Mouse (Mus musculus): ENCODE data around the gene Tcf7l2.

The Tcf7l2 gene

DNA sequence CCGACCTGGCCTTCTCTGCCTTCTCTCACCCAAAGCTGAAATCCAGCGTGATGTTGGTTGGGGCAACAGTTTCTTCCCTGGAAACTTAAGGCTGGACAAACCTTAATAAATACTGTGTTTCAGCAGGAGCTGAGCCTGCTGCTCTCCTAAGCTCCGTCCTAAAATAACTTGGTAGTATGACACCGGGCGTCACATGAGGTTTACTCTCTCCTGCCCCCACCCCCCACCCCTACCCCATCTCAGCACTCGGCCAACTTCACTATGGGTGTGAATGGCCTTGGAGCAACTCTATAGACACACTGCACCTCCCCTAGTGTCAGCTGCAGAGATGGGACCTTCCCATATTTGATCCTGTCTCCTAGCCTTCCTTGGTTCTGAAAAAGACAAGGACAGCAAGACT, 15.8 kb downstream of the Tcf7l2 start:
- DNase-seq (ENCODE audit: low spot score) = no peak

GRCm38 (mm10) chr19:55758158-55758557, 16.5 kb downstream of the Tcf7l2 start:
- DNase-seq (ENCODE audit: low spot score) = no peak

DNA sequence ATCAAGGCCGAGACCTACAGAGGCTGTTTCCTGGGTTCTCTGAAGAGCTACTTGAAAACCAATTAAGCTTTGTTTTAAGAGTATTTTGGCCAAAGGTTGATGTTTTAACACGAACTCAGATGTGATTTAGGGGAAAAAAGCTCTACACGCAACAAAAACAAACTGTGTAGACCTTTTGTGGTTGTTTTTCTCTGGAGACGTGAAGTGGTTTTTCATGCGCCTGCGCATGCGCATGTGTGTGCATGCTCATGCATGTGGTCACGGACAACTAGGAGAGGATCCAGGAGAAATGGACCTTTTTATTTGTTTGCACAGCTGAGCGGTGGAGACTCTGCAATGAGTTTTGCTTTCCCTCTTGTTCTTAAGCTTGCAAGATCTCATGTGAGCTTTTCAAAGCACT, 17.4 kb downstream of the Tcf7l2 start:
- no peak for DNase-seq (ENCODE audit: low spot score)

GRCm38 (mm10) chr19:55761086-55761485, 19.5 kb downstream of the Tcf7l2 start:
- no peak for DNase-seq (ENCODE audit: low spot score)

DNA sequence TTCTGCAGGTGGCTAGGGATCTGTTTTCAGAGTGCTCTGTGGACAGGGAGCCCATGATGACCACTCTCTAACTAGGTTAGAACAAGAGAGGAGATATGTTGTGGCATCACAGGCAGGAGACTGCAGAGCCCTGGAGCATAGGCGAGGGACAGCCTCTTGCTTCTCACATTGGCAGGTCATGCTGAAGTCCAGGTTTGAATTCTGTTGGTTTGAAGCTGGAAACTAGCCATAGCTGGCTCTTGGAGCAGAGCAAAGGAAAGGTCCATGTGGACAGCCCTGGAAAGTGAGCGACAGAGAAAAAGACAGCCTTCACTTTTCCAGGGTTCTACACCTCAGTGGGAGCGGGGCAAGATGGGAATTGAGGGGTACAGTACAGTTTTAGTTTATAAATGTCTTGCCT, 20.6 kb downstream of the Tcf7l2 start:
- no peak for DNase-seq (ENCODE audit: low spot score)

GRCm38 (mm10) chr19:55765814-55766213, 24.2 kb downstream of the Tcf7l2 start:
- DNase-seq (ENCODE audit: low spot score) = no peak

DNA sequence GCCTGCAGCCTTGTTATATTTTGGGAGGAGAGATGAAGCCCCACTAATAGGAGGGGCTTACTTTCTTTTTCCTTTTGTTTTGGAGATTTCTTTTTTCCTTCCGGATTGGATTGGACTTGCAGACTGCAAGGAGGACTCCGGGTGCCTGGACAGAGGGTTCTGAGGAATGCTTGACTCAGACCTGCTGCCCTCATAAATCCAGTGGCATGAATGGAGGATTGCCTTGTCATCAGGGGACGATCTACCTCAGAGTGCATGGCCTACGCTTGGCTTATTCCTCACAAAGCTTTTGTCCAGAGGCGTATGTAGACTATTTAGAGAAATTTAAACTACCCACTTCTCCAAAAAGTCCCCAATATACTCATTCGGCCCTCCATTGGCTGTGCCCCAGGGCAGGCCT, 25.5 kb downstream of the Tcf7l2 start:
- no peak for DNase-seq (ENCODE audit: low spot score)

DNA sequence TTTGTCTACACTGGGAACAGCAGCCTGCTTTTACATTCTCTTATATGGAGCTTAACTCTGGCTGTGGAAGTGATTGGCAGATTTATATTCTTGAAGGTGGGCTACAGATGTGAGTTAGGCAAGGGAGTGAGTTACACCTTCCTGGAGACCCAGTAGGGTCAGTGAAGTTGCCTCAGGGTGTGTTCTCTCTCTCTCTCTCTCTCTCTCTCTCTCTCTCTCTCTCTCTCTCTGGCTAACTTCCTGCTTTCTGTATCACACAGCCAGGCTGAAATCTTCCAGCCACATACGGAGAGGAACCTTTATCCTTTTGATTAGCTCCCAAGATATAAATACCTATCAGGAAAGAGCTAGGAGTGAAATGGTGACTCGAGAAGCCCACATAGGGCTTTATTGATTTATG, 26.0 kb downstream of the Tcf7l2 start:
- DNase-seq (ENCODE audit: low spot score) = no peak

DNA sequence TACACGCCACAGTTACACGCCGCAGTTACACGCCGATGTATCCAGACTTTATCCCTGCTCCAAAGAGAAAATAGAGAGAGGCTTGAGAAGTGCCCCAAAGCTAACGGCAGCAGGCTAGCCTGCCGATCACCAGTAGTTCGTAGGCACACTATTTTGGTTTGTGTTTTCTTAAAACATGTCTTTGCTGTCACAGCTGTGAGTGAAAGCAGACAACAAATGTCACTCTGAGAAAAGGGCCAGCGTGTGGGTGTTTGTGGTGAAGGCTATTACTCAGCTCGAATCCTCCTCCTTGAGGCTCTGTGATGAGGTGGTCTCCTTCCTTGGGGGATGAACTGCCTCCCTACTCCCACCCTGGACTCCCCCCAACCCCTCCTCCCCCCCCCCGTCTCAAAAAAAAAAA, 26.6 kb downstream of the Tcf7l2 start:
- no peak for DNase-seq (ENCODE audit: low spot score)

DNA sequence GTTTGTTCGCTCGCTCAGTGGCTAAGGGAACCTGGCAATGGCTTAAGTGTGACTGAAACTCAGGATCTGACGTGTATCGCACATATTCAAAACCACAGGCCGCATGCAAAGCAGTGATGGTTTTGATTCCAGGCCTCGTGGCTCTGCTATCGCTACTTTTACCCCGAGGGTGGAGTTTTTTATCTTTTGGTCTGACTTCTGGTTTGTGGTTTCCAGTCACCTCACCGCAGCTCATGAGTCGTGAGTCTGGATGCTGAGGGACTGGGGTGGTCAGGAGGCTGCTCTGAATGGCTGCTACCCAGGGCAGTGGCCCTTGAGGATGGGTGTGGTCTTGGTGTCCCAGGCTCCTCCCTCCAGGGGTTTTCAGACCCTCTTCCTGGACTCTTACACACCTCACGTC, 27.3 kb downstream of the Tcf7l2 start:
- no peak for DNase-seq (ENCODE audit: low spot score)

- DNase-seq (ENCODE audit: low spot score) = no peak
These were observed 32.7 kb downstream of the Tcf7l2 start for GRCm38 (mm10) chr19:55774334-55774733.

- DNase-seq (ENCODE audit: low spot score) = no peak
These were observed 33.2 kb downstream of the Tcf7l2 start for GRCm38 (mm10) chr19:55774824-55775223.

DNA sequence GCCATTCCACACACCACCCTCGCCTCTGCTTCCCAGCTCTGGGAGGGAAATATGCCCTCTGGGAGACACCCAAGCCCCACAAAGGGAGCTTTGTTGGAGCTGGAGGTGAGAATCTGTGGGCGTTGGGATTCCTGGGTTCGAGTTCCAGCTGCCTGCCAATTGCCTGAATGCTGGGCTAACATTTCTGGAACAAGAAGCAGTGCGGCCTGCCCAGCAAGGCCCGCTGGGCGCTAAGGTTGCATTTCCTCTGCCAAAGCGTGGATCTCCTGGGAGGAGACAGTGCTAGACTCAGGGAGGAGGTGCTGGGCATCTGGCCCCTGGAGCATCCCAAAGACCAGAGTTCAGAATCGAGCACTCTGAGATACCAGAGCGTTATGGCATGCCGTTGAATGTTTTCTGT, 38.3 kb downstream of the Tcf7l2 start:
- no peak for DNase-seq (ENCODE audit: low spot score)

DNA sequence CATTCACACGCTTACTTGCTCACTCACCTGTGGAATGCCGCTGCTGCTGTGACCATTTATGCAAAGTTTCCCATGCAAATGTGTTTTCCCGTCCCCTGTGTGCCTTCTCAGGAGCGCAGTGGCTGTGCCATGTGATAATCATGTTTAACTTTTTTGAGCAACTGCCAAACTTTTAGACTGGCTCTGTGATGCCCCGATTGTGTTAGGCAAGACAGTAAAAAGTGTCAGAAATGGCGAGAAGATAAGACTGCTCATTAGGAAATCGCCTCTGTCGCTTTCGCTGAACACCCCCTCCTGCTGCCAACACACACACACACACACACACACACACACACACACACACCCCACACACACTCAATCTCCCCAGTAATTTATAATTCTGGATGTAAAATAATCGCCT, 39.5 kb downstream of the Tcf7l2 start:
- DNase-seq (ENCODE audit: low spot score) = no peak

DNA sequence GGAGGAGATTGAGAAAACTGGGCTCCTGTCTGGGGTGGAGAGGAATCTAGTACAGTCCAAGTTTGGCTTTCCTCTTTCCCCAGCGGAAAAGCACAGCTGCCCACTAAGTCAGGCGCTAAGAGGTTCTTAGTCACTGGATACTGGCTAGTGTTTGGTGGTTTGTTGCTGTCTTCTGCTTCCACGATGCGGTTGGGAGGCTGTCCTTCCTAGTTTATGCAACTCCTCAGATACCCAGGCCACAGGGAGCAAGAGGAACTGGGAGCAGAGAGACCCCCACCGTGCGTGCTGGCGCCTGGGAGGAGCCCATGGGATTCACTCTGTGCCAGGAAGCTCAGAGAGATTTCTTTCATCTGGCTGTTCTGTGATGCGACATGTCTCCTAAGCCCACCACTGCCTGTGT, 40.1 kb downstream of the Tcf7l2 start:
- no peak for DNase-seq (ENCODE audit: low spot score)

DNA sequence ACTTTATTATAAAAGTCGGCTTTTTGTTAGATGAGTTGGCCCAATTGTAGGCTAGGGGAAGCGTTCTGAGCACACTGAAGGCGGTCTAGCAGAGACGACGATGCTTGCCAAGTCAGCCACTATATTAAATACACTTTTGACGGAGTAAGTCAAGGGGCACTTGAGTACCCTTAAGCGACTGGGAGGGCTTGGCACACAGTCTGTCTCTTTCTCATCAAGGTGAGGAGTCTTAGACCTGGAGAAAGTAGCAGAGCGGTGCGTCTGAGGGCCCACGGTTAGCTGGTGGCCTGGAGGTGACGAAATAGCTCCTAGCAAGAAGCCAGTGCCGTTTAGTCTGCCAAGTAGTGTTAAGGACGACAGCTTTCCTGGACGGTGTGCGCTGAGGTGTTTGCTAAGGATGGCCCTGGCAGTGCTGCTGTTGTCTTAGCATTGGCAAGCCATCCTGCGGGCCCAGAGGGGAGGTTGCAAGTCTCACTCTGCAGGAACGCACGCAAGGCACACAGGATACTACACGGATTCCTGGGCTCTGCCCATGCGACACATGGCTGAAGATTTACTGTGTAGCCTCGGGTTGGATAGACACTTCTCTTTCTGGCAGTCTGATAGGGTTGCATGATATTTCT, 43.3 kb downstream of the Tcf7l2 start:
- DNase-seq (ENCODE audit: low spot score) = no peak

- DNase-seq (ENCODE audit: low spot score) = peak; percentile 74
These were observed 45.8 kb downstream of the Tcf7l2 start for GRCm38 (mm10) chr19:55787420-55787819.

DNA sequence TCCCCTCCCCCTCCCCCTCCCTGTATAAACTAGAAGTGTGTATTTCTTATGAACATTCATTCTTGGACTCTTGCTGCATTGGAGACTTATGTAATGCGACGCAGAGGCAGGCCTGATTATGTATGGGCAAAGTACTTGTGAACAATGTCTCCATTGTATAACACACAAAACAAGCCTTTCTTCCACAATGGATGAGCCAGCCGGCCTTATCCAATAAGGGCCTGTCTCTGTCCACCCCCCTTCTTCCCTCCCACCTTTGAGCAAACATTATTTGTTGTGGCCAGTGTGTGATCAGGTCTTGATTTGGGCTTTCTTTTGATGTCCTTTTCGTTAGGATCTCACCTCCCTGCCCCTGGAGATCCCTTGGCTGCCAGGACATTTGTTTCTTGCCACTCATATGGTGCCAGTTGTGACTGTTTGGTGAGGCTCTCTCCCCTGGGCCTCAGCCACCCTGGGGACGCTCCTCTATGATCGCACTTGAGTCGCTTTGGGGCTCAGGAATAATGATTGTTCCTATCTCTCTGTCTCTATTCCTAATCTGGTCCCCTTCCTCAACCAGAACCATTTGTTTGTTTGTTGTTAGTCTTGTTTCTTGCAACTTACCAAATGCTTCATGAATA, 46.8 kb downstream of the Tcf7l2 start:
- no peak for DNase-seq (ENCODE audit: low spot score)

DNA sequence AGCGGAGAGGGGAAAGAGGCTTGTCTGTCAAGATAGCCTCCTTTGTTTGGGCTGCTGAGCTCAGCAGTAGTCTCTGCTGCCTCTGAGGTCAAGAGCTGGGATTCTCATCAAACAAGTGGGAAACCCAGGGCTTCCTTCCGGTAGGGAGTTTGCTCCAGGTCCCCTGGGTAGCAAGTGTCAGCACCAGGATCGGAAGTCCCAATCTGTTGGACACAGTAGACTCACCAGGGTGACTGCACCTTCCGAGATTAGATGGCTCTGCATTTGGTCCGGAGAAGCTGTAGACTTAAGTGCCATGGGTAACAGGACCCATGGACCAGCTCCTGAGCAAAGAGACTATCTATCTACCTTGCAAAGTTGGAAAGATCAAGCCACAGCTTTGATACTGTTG, 47.3 kb downstream of the Tcf7l2 start:
- no peak for DNase-seq (ENCODE audit: low spot score)

GRCm38 (mm10) chr19:55789838-55790237, 48.2 kb downstream of the Tcf7l2 start:
- no peak for DNase-seq (ENCODE audit: low spot score)

- no peak for DNase-seq (ENCODE audit: low spot score)
These were observed 49.7 kb downstream of the Tcf7l2 start for GRCm38 (mm10) chr19:55791293-55791692.

GRCm38 (mm10) chr19:55791886-55792285, 50.3 kb downstream of the Tcf7l2 start:
- no peak for DNase-seq (ENCODE audit: low spot score)

DNA sequence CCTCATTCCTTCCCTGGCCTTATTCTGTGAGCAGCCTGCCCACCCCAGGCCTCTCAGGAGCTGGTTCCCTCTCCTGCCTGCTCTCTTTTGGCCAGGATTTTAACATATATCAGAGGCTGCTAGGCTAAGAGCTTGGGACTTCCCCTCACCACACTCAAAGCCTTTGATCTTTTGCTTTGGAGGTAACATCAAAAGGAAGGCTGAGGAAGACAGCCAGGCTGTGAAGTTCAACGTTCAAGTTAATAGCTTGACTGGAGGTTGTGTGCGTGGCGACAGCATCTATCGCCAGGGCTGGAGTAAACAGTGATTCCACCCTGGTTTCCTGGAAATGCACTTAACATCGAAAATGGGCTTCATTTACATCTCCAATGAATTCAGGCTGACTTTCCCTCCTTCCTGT, 51.0 kb downstream of the Tcf7l2 start:
- DNase-seq (ENCODE audit: low spot score) = no peak

DNA sequence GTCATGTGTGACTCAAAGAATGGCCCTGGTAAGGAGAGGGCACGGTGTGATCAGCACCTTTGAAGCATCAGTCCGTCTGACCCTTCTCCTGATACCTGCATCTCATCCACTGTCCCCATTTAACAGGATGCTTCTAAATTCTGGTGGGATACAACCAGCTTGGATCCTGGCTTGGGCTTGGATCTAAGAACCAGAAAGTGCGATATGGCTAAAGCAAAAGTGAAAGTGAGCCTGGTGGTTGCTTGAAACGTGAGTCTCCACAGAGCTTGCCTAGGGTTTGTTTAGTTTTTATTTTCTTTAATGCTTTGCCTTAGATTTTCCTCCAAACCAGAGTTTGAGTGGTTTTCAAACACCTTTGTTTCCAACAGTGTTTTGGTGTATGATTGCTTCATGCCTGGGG, 51.4 kb downstream of the Tcf7l2 start:
- no peak for DNase-seq (ENCODE audit: low spot score)

Data from testis, postnatal 10 days (tissue).